Mouse (Mus musculus) ovary, postnatal 10 days (tissue): ENCODE data around the gene Zfp811.
A peak's percentile ranks its signal among the peaks of the same experiment; 100 is the strongest.
"Not testable (repeated sequence)": the region's sequence is repeated elsewhere in the genome, so short reads cannot be mapped to it uniquely, and the experiment has no call there.

Experiments
- DNase-seq: peaks from one replicate; pipeline ENCODE4 v3.0.0; 2022; ENCODE audit warnings: low spot score

Zfp811 gene

DNA sequence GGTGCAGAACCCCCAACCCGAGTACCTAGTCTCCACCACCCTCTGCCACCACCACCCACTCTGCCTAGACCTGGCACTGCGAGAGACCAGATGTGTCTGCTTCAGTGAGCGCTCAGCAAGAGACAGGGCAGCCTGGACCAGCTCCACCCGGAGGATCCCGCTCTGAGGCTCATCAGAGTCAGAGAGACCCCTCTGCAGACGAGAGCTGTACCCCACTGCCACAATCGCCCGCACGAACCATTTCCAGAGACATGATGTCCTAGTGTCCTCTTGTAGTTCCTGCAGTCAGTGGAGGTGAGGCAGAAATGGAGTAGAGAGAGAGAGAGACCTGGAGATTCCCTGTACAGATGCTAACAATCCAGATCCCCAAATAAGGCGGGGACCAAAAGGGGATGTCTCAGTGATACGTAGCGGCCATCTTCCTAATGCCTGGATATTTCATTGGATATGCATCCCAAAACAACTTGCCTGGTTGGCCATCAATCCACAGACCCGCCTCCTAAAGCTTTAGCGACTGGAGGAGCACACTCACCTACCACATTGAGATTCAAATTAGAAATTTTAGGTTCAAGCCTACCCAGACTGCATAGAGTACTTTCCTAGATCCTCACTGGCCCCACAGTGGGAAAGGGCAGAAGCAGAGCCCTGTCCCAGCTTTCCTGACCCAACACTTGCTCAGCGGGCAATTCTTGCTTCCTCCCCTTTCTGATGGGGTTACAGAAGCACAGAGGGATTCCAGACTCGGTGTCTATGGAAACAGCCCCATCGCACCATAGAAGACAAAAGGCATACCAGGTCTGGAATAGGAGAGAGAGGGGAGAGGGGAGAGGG lies at the start of gene Zfp811:
Gene Zfp811 (minus strand): TSS at position 388 of the 831 bp plus-strand sequence.
- DNase-seq, result no peak

DNA sequence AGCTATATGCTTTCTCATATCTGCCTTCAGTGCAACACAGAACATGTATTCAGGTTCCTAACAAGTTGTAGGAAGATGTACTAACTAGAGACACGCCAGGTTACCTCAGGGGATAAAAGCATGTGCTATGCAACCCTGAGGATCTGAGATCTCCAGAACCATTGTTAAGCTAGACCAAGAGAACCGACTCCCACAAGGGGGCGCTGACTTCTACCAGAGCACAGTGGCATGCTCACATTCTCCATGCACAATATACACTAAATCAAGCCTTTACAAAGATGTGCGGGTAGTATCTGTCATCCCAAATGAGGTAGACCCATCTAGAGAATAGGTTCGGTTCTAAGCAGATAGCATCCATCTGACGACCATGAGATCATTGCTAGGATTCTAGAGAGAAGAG lies 47.0 kb upstream of the Zfp811 start:
- not testable (repeated sequence) for DNase-seq

DNA sequence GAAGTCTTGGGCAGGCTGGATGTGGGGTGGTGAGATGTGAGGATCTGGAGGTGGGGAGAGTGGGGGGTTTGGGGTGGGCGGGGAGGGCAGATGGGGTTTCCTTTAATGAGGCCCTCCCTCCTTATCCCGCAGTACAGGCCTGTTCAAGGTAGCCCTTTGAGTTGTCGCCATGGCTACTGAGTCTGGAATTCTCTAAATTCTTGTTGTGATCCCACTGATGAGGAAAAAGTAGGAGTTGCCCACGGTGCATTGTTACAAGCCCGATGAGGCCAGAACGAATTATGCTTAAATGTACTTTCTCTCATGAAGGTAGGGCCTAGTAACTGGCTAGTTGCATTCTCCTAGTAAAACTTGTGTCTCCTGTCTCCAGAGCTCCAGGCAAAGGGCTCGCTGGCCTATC lies 41.9 kb upstream of the Zfp811 start:
- no peak for DNase-seq

DNA sequence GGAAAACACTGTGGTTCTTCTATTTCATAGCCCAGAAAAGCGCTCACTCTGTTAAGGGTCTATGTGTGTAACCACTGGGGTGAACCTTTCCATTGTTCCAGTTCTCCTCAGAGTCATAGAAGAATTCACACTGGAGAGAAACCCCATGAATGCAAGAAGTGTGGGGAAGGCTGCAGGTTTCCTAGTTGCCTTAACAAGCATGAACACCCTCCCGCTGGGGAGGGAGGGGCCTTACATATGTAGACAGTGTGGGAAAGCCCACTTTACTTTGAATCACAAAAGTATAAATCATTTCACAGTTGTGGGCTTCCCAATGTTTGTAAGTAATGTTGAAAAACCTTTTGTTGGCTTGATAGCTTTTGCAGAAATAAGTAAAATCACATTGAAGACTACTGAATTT lies 31.7 kb upstream of the Zfp811 start:
- DNase-seq, result no peak

DNA sequence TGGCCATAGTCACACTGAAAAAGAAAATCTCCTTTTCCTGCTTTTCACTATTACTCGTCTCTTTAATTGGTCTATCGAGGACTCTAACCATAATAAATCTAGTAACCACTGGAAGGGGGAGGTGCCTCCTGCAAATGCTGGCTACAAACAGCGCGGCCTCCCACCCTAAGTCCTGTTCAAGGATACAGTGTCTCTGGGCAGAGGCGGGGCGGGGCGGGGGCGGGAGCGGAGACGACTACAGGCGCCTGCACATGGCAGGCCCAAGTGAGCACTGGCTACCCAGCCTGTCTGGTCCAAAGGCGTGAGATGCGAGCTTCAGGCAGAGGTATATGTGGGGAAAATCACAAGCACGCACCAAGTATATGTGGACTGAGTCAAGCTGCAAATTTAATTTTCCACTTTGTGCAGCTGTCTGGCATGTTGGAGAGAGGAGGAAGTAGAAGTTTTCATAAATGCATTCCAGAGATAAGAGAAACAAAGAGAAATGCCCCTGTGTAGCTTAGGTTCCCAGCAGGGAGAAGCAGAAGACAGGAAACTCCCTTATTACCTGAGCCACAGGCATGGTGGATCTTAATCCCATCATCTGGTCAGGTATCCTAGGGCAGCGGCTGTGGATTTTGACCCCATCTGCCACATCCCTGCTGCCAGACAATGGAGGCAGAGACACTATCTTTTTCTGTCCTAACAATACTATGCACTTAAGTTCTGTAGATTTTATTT lies 29.5 kb upstream of the Zfp811 start:
- DNase-seq, result no peak

DNA sequence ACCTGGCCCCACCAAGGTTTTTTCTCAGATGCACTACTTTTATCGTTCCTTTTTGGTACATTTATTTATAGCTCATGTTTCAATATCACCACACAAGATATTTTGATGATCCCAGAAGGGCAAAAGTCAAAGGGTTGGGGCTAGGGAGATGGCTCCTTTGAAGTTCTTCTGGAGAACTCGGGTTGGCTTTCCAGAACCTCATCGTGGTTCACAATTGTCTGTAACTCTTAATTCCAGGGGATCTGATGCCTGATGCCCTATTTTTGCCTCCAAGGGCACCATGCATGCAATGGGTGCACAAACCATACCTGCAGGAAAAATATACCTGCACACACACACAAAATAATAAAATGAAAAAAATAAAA lies 20.7 kb upstream of the Zfp811 start:
- DNase-seq, result no peak

DNA sequence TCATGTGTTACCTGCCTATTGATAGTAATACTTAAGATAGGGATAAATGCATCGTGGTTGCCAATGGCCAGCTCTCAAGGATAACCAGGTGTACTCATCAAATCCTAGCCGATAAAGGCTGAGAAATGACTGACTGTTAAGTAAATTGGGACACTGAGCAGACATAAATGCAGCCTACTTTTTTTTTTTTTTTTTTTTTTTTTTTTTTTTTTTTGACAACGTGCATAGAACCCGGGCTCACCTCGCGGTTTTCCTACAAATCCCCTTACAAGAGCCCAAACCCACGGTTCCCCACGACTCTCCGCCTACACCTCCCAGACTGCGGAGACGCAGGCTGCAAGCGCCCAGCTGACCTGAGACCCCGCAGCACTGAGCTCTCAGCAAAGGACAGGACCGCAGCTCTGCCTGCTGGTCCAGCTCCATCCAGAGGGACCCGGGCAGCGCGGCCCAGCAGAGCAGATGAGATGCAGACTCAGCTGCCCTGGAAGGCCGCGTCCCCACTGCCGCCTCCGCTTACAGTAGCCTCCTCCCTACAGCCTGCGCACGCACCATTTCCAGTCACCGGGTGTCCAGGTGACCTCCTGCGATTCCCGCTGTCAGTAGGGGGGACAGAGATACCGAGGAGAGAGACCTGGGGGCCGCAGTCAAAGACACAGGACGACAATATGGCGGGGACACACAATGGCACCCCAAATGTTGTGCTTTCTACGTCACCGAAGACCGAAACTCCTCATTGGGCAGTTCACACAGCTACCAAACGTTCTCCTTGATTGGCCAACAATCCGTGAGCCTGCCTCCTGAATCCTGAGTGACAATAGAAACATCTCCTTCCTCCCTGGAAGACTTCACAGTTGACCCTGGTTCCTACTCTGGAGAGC lies 20.0 kb upstream of the Zfp811 start, which contains the start of gene Zfp799:
Gene Zfp799 (minus strand): TSS at position 722 of the 878 bp plus-strand sequence.
- DNase-seq, result peak; percentile 41

DNA sequence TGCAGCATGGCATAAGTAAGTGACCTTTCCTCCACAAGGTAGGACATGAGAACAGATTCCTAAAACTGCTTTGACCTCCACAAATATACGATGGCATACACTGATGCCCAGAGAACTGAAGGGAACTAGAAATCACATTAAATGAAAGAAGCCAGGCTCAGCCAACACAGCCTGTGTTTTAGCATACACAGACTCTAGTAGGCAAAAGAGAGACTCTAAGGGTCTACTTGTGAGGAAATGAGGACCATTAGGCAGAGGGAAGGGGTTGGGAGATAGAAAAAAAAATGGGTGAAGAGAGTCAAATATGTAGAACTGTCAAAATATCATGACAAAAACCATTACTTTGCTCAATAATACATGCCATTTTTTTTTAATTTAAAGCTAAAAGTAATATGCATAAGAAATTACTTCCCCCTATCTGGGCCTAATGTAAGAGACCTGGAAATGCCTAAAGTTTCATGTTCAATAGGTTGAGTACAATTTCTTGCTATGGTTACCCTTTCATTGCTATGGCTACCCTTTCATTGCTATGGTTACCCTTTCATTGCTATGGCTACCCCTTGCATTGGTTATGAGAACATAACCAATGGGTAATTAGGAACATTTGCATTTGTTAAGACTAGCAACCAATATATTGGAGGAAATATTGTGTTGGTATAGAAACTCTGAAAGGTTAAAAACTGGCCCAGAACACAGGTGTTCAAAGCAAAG lies 6.5 kb upstream of the Zfp811 start:
- no peak for DNase-seq

DNA sequence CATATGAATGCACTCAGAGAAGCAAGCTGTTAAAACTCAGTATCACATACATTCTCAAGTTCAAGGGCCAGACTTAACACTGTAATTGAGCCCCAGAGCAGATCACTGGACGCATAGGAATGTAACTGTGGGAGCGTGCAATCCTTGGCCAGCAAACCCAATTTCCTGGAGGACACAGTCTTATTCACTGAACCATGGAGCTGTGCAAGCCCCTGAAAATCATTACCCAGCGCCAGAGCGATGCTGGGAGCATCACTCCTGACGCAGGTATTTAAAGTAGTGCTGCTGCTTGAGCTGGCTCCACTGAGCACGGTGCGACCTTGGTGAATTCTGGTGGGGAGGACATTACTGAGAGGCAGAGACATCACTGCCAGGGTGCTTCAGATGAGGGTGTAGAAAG lies 4.4 kb upstream of the Zfp811 start:
- no peak for DNase-seq

DNA sequence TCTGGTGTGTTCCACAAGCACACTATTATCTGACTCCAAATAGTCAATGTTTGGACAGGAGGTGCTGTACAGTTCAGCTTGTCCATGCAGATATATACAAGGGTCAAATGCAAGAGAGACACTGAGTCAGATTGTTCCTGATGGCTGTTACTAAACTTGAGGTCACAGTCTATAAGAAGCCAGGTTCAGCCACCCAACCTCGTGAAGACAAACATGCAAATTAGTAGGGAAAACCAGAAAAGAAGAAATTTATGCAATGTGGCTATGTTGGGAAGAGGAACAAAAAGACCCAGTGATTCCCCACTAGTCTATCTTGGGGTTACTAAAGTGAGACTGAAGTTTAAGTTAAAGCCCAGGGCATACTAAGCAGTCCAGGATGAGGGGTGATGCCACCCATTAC lies 917 bp upstream of the Zfp811 start:
- no peak for DNase-seq

DNA sequence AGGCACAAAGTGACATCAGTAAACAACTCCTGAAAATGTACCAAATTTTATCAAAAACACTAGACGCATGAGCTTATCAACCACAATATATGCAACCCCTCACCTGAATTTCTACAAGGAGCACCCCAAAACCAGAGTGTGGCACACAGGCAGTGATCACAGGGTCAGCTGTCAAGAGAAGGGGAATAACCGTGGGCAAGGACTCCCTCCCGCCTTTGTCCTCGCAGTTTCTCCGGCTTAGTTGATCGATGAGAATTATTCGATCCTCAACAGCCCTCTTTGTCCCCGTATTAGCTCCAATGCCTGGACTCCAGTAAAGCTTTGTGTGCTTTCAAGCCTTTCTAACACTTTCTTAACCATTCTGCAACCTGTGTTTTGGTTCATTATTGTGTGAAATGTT lies 810 bp downstream of the Zfp811 start:
- DNase-seq, result no peak

DNA sequence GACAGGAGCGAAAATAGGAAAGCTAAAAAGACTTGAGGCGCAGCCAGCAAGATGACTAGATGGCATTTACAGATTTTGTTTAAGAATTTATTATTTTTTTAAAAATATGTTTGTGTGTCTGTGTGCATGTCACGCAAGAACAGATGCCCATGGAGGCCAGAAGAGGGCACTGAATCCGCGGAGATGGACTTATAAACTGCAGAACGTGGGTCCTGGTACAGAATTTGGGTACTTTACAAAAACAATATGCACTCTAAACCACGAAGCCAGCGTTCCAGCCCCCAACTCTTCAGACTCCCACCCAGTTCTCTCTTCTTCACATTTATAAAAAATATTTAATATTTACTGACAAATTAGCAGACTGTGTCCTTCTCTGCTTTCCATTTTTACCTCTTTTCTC lies 20.5 kb downstream of the Zfp811 start:
- no peak for DNase-seq

DNA sequence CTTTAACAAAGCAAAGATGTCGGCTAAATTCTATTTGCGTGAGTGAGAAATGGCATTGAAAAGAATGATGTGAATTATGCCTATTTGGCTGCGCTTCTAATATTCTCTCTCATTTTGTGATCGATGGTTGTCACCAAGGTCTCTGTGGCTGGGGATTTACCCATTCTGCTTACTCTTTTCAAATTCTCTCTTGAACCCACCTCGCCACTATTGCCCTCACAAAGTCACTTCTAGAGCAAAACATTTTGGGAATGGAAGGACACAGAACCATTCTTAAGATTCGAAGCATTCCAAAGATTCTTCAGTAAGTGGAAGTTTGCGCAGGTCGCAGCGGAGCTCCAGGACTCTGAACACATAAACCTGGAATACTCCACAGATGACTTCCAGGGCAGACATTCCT lies 21.2 kb downstream of the Zfp811 start:
- DNase-seq, result no peak

DNA sequence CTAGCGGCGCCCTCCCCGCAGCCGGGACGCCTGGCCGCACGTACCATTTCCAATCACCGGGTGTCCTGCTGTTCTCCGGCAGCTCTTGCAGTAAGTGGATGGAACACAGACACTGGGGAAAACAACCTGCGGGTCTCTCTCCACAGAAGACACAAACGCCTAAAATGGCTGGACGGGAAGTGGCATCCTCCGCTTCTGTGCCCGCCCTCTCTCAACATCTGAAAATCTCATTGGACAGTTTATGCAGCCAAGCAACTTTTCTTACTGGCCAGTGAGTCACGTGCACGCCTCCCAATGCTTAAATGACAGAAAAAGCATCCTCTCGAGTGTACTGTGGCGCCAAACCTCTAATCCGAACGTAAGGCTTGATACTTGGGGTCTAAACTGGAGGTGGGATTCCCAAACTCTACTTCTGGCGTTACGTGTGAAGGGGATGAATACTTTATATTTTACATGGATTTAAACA lies 21.6 kb downstream of the Zfp811 start, which contains the start of gene Zfp871:
Gene Zfp871 (minus strand): TSS at position 194 of the 466 bp plus-strand sequence.
- DNase-seq, result peak; percentile 65

DNA sequence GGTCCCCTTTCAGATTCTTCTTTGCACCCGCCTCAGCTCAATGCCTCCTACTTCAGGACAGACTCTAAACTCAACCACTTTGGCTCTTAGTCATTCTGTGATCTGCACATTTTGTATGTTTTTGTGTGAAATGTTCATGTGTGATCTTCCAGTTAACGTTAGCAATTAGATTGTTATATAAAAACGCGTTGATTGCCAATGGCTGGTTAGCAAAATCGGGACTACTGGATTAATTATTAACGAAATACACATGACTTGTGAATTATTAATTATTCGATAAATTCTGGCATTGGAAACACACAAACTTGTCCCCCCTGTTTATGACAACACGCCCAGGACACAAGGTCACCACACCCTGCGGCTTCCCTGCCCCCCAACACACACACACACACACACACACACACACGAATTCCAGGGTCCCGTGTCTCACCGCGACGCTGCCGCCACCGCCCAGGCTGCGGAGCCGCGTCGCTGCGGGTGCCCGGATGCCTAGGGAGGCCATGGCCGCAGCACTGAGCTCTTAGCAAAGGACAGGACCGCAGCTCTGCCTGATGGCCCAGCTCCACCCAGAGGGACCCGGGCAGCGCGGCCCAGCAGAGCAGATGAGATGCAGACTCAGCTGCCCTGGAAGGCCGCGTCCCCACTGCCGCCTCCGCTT lies 22.2 kb downstream of the Zfp811 start:
- no peak for DNase-seq

DNA sequence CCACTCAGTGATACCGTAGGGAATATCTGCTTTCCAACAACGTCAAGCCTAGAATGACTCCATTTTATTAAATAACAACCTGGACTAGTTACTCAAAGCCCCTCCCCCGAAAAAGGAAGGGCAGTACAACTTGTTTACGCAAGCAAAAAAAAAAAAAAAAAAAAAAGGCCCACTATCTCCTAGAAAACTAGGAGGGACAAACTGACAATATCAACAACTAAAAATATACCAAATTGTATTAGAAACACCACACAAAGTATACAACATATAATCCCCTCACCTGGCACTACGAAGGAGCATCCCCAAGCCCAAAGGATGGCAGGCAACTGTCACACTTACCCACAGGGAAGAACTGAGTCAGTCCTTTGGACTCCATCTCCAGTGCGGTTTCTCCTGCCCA lies 22.8 kb downstream of the Zfp811 start:
- no peak for DNase-seq

DNA sequence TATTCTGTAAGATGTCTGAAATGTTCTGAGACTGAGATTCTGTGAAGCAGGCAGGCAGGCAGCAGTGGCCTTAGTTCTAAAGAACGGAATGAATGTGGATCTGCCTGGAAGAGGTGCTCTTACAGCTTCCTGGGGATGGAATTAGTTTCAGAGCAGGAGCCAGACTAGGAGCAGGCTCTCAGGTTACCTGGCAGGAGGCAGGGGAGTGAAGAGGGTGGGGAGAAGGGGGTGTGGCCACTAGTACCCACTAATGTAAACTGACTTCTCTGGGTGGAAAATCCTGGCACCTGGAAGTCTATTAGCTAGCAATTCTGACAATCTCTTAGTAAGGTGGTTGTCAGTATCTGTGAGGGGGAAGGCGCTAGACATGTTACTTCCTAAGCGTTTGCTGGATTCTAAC lies 24.1 kb downstream of the Zfp811 start:
- no peak for DNase-seq

DNA sequence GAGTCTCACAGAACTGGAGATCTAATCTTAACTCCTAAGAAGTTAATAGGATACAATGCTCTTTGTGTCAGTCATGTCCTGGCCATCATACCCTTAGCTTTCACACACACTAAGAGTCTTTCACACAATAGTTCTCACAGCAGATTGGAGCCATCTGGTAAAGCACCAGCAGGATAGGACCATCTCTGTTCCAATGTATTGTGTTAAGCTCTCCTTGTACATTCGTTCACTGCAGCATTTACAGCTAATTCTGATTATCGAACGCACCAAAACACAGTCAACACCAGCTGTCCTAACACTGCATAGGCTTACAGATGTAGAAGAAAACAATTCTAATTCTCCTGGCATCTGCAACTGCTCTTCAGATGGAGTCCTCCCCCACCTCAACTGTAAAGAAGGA lies 32.2 kb downstream of the Zfp811 start:
- DNase-seq, result no peak

DNA sequence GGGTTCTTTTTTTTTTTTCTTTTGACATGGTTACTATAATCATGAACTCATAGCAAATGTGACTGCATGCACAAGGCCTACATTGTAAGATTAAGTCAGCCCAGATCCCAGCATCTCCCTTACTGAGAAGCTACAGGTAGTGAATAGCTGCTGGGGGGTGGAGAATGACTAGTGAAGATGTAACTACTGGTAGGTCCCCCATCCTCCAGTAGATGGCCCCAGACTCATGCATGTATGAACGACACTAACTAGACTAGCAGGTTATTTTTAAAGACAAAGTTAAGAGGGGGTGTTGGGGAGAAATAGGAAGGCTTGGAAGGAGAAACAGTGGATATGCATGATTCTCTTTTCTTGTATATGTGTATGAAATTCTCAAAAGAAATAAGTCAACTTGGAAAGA lies 38.5 kb downstream of the Zfp811 start:
- no peak for DNase-seq

DNA sequence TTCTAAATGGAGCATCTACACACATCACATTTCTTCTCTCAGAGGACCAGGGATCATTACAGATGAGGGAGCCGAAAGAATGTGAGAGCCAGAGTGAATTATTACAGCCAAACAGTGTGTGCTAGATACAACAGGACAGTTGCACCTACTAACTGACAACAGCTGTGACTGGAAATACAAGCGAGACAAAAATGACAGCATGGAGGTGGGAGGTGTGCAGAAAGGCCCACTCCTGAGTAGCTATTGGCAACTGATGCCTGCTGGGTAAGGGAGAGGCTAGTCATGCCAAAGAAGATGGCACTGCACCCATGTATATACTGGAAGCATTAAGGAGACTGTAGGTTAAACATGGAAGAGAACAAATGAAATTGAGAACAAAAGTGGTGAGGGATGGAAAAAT lies 43.3 kb downstream of the Zfp811 start:
- no peak for DNase-seq

DNA sequence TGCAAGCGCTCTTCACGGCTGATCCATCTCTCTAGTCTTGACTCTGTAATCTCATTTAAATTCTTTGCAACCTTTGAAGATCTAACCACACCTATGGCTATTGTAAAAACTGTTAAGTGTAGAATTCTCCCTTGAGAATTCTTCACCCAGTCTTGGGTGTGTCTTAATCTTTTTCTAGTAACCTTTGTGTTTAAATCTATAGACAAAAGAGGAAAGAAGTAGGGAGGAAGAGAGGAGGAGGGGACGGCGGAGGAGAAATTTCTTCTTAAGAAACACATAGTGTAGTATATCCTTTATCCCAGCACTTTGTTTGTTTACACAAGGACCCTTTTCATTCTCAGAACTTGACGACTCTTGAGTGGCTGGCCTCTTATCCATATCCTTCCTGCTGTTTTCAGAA lies 52.4 kb downstream of the Zfp811 start:
- DNase-seq, result no peak
